ENCODE assay signal across 21 mouse cellular contexts in genomic region chr4:132530033-132530804, GRCm38 (mm10). TPM values are rescaled to one million over a fixed set of nuclear protein-coding genes. Genes with fewer than 3 reads are reported as not detected.
DNase-seq lines count a peak whose midpoint lies in the region; ATAC-seq and TF ChIP-seq lines count a peak whose summit lies in the region.
"Had no signal": no experiment of that assay in that cellular context is flagged by ENCODE, and none has a peak within 500 bp of the region (broad histone marks: within the 10 kb centered on the region; RNA-seq: fewer than 3 reads in every experiment).

No protein-coding gene starts in this region.

- H3K9ac ChIP-seq in intestine, postnatal 0 days (ENCODE audit: low read depth, low read length) = no peak overlapping the region
- H3K9ac ChIP-seq in intestine, embryonic 16.5 days (ENCODE audit: low read depth, low read length) = no peak overlapping the region
- peak overlapping the region; percentile 97 for H3K9ac ChIP-seq in liver, embryonic 12.5 days
- H3K9ac ChIP-seq: embryonic facial prominence, embryonic 15.5 days; forebrain, embryonic 15.5 days; intestine, embryonic 15.5 days; limb, embryonic 13.5 days had no signal

- no peaks in the 10 kb centered on the region for H3K9me3 ChIP-seq in intestine, postnatal 0 days (ENCODE audit: control insufficient read depth)
- no peaks in the 10 kb centered on the region for H3K9me3 ChIP-seq in intestine, embryonic 16.5 days (ENCODE audit: control insufficient read depth, low read length)
- H3K9me3 ChIP-seq in liver, embryonic 12.5 days (replicated peaks) = no peaks in the 10 kb centered on the region
- H3K9me3 ChIP-seq: embryonic facial prominence, embryonic 15.5 days; forebrain, embryonic 15.5 days; hindbrain, embryonic 10.5 days; intestine, embryonic 15.5 days; limb, embryonic 13.5 days; midbrain, embryonic 10.5 days had no signal

- peaks cover 4% of the 10 kb centered on the region; the same call in 1 of the 2 replicates for H3K4me1 ChIP-seq in intestine, postnatal 0 days (replicated peaks; ENCODE audit: control insufficient read depth, insufficient read depth, low read length)
- 0 out of 2 replicates have a peak, but pooled peaks cover 13% of the 10 kb centered on the region for H3K4me1 ChIP-seq in intestine, embryonic 16.5 days (ENCODE audit: control insufficient read depth, insufficient read depth, low read length)
- peaks cover 40% of the 10 kb centered on the region for H3K4me1 ChIP-seq in bone marrow macrophage, adult 2 months (ENCODE audit: control insufficient read depth, insufficient read depth, low read length)
- peaks cover 77% of the 10 kb centered on the region for H3K4me1 ChIP-seq in liver, embryonic 12.5 days

- no peak overlapping the region for H3K4me2 ChIP-seq in intestine, postnatal 0 days (replicated peaks; ENCODE audit: low read depth)
- H3K4me2 ChIP-seq in intestine, embryonic 16.5 days (ENCODE audit: low read depth, low read length) = no peak overlapping the region
- H3K4me2 ChIP-seq in liver, embryonic 12.5 days = peak overlapping the region; percentile 88
- H3K4me2 ChIP-seq: embryonic facial prominence, embryonic 15.5 days; forebrain, embryonic 15.5 days; intestine, embryonic 15.5 days; limb, embryonic 13.5 days had no signal

- TF ChIP-seq POLR2A in bone marrow macrophage, adult 2 months (IDR thresholded peaks at IDR 0.05; ENCODE audit: borderline replicate concordance, low read depth, low read length) = no peak

- DNase-seq in yolk sac, embryonic 10.5 days (ENCODE audit: low spot score) = peak; percentile 73
- no peak for DNase-seq in embryo, embryonic 10 days (ENCODE audit: low spot score)
- no peak for DNase-seq in kidney, postnatal 36 days
- no peak for DNase-seq in layer of hippocampus, adult 18-20 months (ENCODE audit: low spot score in 2 of 2)
- DNase-seq: adrenal gland, postnatal 25 days; B cell, adult 2 months; cerebellum, adult 11-12 months; gastrocnemius, adult 2 months; lung, postnatal 10 days had no signal

- H3K27me3 ChIP-seq in intestine, postnatal 0 days (replicated peaks; ENCODE audit: control insufficient read depth, insufficient read depth, low read length) = no peaks in the 10 kb centered on the region
- no peaks in the 10 kb centered on the region for H3K27me3 ChIP-seq in intestine, embryonic 16.5 days (replicated peaks; ENCODE audit: control insufficient read depth, insufficient read depth, low read length)
- H3K27me3 ChIP-seq in liver, embryonic 12.5 days (replicated peaks) = no peaks in the 10 kb centered on the region
- H3K27me3 ChIP-seq: embryonic facial prominence, embryonic 15.5 days; forebrain, embryonic 15.5 days; intestine, embryonic 15.5 days; limb, embryonic 13.5 days had no signal

- H3K4me3 ChIP-seq in intestine, postnatal 0 days (ENCODE audit: low read depth, low read length) = no peak overlapping the region
- no peak overlapping the region for H3K4me3 ChIP-seq in intestine, embryonic 16.5 days (ENCODE audit: low read length)
- H3K4me3 ChIP-seq in bone marrow macrophage, adult 2 months (ENCODE audit: insufficient read depth, low read length) = no peak overlapping the region
- H3K4me3 ChIP-seq in liver, embryonic 12.5 days = peak overlapping the region; percentile 97
- H3K4me3 ChIP-seq: embryonic facial prominence, embryonic 15.5 days; forebrain, embryonic 15.5 days; gastrocnemius, adult 2 months; hindbrain, embryonic 10.5 days; intestine, embryonic 15.5 days; limb, embryonic 13.5 days; midbrain, embryonic 10.5 days; myocyte had no signal

- no peak for ATAC-seq in intestine, postnatal 0 days
- ATAC-seq in intestine, embryonic 16.5 days = no peak
- peak; percentile 86 for ATAC-seq in liver, embryonic 12.5 days
- ATAC-seq: forebrain, embryonic 15.5 days; intestine, embryonic 15.5 days had no signal

- 0 out of 2 replicates have a peak, but pooled peaks cover 7% of the 10 kb centered on the region for H3K36me3 ChIP-seq in intestine, postnatal 0 days (ENCODE audit: control insufficient read depth, insufficient read depth)
- peaks cover 8% of the 10 kb centered on the region; the same call in 1 of the 2 replicates for H3K36me3 ChIP-seq in intestine, embryonic 16.5 days (ENCODE audit: control insufficient read depth, insufficient read depth, low read length)
- peaks cover 40% of the 10 kb centered on the region for H3K36me3 ChIP-seq in liver, embryonic 12.5 days

- H3K27ac ChIP-seq in intestine, postnatal 0 days (ENCODE audit: low read depth, low read length) = 0 out of 2 replicates have a peak overlapping the region, but pooled peaks have one; percentile 10
- no peak overlapping the region for H3K27ac ChIP-seq in intestine, embryonic 16.5 days (ENCODE audit: low read length)
- H3K27ac ChIP-seq in bone marrow macrophage, adult 2 months (ENCODE audit: insufficient read depth, low read depth, low read length) = peak overlapping the region; percentile 83
- peak overlapping the region; percentile 99 for H3K27ac ChIP-seq in liver, embryonic 12.5 days
- H3K27ac ChIP-seq: embryonic facial prominence, embryonic 15.5 days; forebrain, embryonic 15.5 days; gastrocnemius, adult 2 months; hindbrain, embryonic 10.5 days; intestine, embryonic 15.5 days; kidney, postnatal 0 days; limb, embryonic 13.5 days; midbrain, embryonic 10.5 days had no signal

- TF ChIP-seq CTCF in intestine, postnatal 0 days (IDR thresholded peaks at IDR 0.05; ENCODE audit: low read depth) = no peak
- no peak for TF ChIP-seq CTCF in bone marrow macrophage, adult 2 months (IDR thresholded peaks at IDR 0.05; ENCODE audit: low read depth, low read length)

- WGBS in intestine, postnatal 0 days = 83% methylated on average over 20 of the region's 20 CpGs
- 87% methylated on average over 20 of the region's 20 CpGs for WGBS in intestine, embryonic 16.5 days
- 27% methylated on average over 20 of the region's 20 CpGs for WGBS in liver, embryonic 12.5 days (ENCODE audit: insufficient replicate concordance)

RNA-seq across cellular contexts. Expression of gene Atpif1, which starts 3.2 kb away (rescaled TPM):
- polyA plus RNA-seq in intestine, postnatal 0 days (2015; fragmentation: Nextera tagmentation; extraction: Ambion mirVana) = 1,746 and 1,835 TPM in 2 replicates
- polyA plus RNA-seq in intestine, embryonic 16.5 days (2015; fragmentation: Nextera tagmentation; extraction: Ambion mirVana) = 1,346 and 1,379 TPM in 2 replicates
- polyA plus RNA-seq in bone marrow macrophage, adult 2 months (2012; ENCODE audit: insufficient read depth, insufficient read length, missing spikeins) = 539 and 589 TPM in 2 replicates
- 2,000 and 2,061 TPM in 2 replicates for polyA plus RNA-seq in liver, embryonic 12.5 days (2016; fragmentation: Nextera tagmentation; extraction: Ambion mirVana)
- 100 to 1,000 TPM; 426 to 434 TPM for total RNA-seq in layer of hippocampus, adult 18-20 months (2021)

RNA-seq across cellular contexts. Expression of gene Dnajc8, which starts 5.1 kb away (rescaled TPM):
- polyA plus RNA-seq in intestine, postnatal 0 days (2015; fragmentation: Nextera tagmentation; extraction: Ambion mirVana) = 119 and 120 TPM in 2 replicates
- 140 and 150 TPM in 2 replicates for polyA plus RNA-seq in intestine, embryonic 16.5 days (2015; fragmentation: Nextera tagmentation; extraction: Ambion mirVana)
- polyA plus RNA-seq in bone marrow macrophage, adult 2 months (2012; ENCODE audit: insufficient read depth, insufficient read length, missing spikeins) = 140 and 155 TPM in 2 replicates
- polyA plus RNA-seq in liver, embryonic 12.5 days (2016; fragmentation: Nextera tagmentation; extraction: Ambion mirVana) = 143 and 148 TPM in 2 replicates
- total RNA-seq in layer of hippocampus, adult 18-20 months (2021) = 10 to 100 TPM; 87.9 to 92.5 TPM

RNA-seq across cellular contexts. Expression of gene Sesn2, which starts 19.9 kb away (rescaled TPM):
- polyA plus RNA-seq in intestine, postnatal 0 days (2015; fragmentation: Nextera tagmentation; extraction: Ambion mirVana) = 17.2 and 18.0 TPM in 2 replicates
- 11.6 and 12.4 TPM in 2 replicates for polyA plus RNA-seq in intestine, embryonic 16.5 days (2015; fragmentation: Nextera tagmentation; extraction: Ambion mirVana)
- polyA plus RNA-seq in bone marrow macrophage, adult 2 months (2012; ENCODE audit: insufficient read depth, insufficient read length, missing spikeins) = 12.8 and 13.8 TPM in 2 replicates
- polyA plus RNA-seq in liver, embryonic 12.5 days (2016; fragmentation: Nextera tagmentation; extraction: Ambion mirVana) = 9.3 and 10.6 TPM in 2 replicates
- 10 to 100 TPM; 14.4 to 16.8 TPM for total RNA-seq in layer of hippocampus, adult 18-20 months (2021)

RNA-seq across cellular contexts. Expression of gene Ptafr, which starts 33.6 kb away (rescaled TPM):
- polyA plus RNA-seq in intestine, postnatal 0 days (2015; fragmentation: Nextera tagmentation; extraction: Ambion mirVana) = 4.7 and 5.2 TPM in 2 replicates
- polyA plus RNA-seq in intestine, embryonic 16.5 days (2015; fragmentation: Nextera tagmentation; extraction: Ambion mirVana) = 1.5 and 1.6 TPM in 2 replicates
- polyA plus RNA-seq in bone marrow macrophage, adult 2 months (2012; ENCODE audit: insufficient read depth, insufficient read length, missing spikeins) = 81.4 and 91.0 TPM in 2 replicates
- polyA plus RNA-seq in liver, embryonic 12.5 days (2016; fragmentation: Nextera tagmentation; extraction: Ambion mirVana) = 0.77 and 0.94 TPM in 2 replicates
- total RNA-seq in layer of hippocampus, adult 18-20 months (2021) = 1 to 10 TPM; 1.3 to 1.5 TPM
- polyA plus RNA-seq: myocyte had no signal
